Mouse (Mus musculus) heart, adult 9 months (tissue): ENCODE results near the gene Gm11568.
"Not testable (repeated sequence)": the region's sequence is repeated elsewhere in the genome, so short reads cannot be mapped to it uniquely, and the experiment has no call there.

Source experiments
- DNase-seq, 2 experiments: peaks; one replicate each; pipeline ENCODE4 v3.0.0; 2022; ENCODE audit warnings: low spot score in 2 of 2

Gene Gm11568

DNA sequence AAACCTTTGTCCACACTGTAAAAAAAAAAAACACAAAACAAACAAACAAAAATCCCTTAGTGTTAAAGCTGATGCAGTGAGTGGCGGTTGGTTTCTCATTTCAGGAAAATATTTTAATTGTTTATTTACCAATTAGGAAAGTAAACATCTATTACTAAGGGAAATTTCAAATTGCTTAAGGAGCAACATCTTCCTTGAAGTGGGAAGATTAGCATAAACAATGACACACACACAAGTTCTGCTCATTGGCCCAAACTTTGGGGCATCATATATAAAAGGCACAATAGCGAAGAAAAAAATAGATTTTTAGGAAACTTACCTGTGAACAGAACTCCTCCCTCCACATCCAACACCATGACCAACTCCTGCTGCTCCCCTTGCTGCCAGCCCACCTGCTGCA, at the start of gene Gm11568:
Gene Gm11568 (plus strand): TSS at position 301 of the 400 bp plus-strand sequence.
- DNase-seq = no peak

DNA sequence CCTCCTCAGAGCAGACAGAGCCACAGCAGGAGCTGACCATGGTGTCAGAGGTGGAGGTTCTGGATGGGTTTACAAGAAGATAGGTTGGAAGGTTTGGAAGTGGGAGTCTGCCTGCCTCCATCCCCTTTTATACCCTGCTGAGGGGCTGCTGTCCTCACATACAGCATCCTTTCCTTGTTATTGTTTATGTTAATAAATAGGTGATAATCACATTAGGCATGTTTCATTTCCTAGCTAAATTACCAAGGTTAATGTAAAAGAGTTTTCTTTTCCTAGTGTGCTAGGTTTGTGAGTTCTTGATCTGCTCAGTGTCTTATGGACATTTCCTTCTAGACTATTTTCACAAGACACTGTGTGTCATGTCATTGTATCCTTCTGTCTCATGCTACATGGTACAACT, 47.9 kb upstream of the Gm11568 start, which contains the start of gene Krtap4-13:
Gene Krtap4-13 (minus strand): TSS at position 101 of the 400 bp plus-strand sequence.
- DNase-seq = not testable (repeated sequence)

GRCm38 (mm10) chr11:99815566-99815965, 42.2 kb upstream of the Gm11568 start, which contains the start of gene Gm11564:
TSS of gene Gm11564 (minus strand) at chr11:99815666.
- DNase-seq = not testable (repeated sequence)

DNA sequence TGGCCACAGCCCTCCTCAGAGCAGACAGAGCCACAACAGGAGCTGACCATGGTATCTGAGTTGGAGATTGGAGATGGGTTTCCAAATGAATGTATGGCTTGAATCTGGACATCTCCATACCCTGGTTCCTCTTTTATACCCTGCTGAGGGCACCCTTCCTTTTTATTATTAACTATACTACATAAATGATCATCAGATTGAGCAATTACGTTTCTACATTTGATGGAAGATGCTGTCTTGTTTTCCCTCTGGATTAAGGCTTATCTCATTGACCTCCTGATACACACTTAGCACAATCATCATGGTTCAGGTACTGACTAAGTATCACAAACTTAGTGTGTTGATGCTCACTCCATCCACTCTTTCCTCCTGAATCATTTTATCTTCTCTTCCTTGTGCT, 19.8 kb upstream of the Gm11568 start, which contains the start of gene 2300003K06Rik:
Gene 2300003K06Rik (minus strand): TSS at position 101 of the 400 bp plus-strand sequence.
- no peak for DNase-seq

DNA sequence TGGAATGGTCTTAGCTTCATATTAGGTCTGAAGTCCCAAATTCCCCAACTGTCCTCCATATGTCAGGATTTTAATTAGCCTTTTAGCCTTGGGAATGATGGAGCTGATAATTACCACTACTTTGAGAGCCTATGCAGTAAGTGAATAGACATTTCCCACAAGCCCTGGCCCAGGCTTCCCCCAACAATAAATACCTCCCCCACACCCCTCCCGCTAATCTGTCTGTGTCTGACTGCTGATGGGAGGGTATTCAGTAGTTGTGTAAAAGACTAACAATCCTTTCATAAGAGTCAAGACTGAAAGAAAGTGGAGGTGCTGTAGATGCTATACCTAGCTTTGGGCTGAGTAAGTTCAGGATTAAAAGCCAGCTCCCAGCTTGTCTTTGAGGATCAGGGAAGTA, 15.5 kb upstream of the Gm11568 start:
- DNase-seq = no peak

DNA sequence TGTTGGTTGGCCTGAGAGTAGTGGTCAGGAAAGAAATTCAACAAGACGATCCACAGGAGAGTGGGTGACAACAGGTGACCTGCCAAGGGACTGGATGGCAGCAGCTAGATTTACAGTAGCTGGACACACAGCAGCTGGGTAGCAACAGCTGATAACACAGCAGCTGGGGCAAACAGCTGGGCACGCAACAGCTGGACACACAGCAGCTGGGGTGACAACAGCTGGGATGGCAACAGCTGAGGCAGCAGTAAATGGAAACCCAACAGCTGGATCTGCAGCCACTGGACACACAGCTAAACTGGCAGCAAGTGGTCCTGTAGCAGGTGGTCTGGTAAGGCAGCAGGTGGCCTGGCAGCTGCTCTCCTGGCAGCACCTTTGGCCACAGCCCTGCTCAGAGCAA, 11.0 kb upstream of the Gm11568 start:
- no peak for DNase-seq

- DNase-seq = no peak
These were observed 6.2 kb upstream of the Gm11568 start, which contains the start of gene Krtap4-16 for GRCm38 (mm10) chr11:99851508-99851907. TSS of gene Krtap4-16 (minus strand) at chr11:99851608.

GRCm38 (mm10) chr11:99854121-99854520, 3.6 kb upstream of the Gm11568 start:
- DNase-seq = no peak

- DNase-seq = no peak
These were observed 1.0 kb downstream of the Gm11568 start for GRCm38 (mm10) chr11:99858761-99859160.

DNA sequence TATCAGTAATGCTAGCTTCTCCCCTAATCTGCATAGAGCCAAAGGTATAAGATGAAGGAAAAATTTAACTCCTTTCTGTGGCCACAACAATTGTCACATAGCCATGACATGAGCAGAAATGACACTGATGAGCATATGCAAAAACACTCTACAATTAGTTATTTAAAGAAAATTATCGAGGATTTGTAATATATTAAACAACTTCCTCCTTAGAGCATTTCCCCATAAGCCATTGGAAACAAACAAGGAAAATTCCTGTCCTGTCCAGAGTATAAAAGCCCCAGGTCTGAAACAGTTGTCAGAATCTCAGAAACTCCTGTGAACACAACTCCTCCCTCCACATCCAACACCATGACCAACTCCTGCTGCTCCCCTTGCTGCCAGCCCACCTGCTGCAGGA, 6.5 kb downstream of the Gm11568 start, which contains the start of gene Gm11559:
Gene Gm11559 (plus strand): TSS at position 301 of the 400 bp plus-strand sequence.
- not testable (repeated sequence) for DNase-seq

DNA sequence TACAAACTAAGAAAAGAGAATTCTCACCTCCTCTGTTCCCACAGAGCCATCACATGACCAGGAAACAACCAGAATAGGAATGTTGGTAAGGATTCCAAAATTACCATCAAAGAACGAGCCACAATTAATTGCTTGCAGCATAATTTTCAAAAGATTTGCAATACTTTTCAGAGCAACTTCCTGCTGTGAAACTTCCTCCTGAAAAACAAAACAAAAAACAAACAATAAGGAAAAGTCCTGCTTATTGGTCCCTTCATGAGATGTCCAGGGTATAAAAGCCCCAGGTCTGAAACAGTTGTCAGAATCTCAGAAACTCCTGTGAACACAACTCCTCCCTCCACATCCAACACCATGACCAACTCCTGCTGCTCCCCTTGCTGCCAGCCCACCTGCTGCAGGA, 15.4 kb downstream of the Gm11568 start, which contains the start of gene Krtap9-1:
Gene Krtap9-1 (plus strand): TSS at position 301 of the 400 bp plus-strand sequence.
- not testable (repeated sequence) for DNase-seq

DNA sequence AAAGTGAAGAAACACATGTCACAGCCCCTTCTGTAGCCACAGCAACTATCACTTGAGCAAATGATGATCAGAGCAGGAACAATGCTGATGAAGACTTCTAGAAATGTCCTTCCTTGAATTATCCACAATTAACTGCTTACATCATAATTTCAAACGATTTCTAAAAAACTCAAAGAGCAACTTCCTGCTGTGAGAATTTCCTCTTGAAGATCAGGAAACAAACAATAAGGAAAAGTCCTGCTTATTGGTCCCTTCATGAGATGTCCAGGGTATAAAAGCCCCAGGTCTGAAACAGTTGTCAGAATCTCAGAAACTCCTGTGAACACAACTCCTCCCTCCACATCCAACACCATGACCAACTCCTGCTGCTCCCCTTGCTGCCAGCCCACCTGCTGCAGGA, 21.2 kb downstream of the Gm11568 start, which contains the start of gene Gm11567:
Gene Gm11567 (plus strand): TSS at position 301 of the 400 bp plus-strand sequence.
- not testable (repeated sequence) for DNase-seq

DNA sequence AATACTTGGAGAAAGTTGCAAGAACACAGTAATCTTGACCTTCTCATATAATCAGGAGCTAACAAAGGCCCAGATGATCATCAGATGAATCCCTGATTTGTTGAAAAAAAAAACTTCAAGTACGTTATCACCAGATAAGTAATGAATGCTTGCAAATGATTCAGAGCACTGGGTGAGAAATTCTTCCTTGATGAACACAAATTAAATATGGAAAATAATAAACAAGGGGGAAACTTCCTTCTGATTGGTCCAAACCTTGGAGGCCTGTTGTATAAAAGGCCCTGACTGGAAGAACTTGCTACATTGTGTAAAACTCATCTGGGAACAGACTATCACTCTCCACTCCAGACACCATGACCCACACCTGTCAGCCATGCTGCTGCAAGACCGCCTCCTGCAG, 49.9 kb downstream of the Gm11568 start, which contains the start of gene Krtap31-1:
Gene Krtap31-1 (plus strand): TSS at position 301 of the 400 bp plus-strand sequence.
- no peak for DNase-seq
